Mouse (Mus musculus): ENCODE results near the gene Gm853. TPM values are rescaled to one million over a fixed set of nuclear protein-coding genes. Genes with fewer than 3 reads are reported as not detected.

Gm853 gene
- polyA plus RNA-seq (2015; fragmentation: Nextera tagmentation; extraction: Ambion mirVana), result not detected in 2 replicates

DNA sequence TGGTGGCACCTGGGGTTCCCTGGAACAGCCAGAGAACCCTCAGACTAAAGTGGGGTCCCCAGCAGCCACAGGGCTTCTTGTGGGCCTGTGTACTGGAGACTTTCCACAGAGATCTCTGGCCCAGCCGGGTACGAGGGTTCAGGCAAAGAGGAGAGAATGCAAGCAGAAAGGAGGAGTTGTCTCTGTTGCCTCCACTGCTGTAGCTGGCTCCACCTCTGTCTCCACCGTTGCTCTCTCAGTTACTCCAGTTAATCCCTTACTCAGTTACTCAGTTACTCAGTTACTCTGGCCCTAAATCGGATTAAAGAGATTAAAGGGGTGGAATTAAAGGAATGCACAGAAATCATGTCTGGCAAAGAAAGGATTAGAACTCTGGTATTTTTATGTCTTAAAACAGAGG, at the start of gene Gm853:
Gene Gm853, minus strand, starts transcription at position 223 of the 400 bp plus-strand sequence.
- H3K4me1 ChIP-seq (ENCODE audit: control insufficient read depth, low read depth, low read length), result no peaks in the 10 kb centered on the region
- no peak for ATAC-seq (ENCODE audit: low read depth)
- H3K36me3 ChIP-seq (ENCODE audit: control insufficient read depth, insufficient read depth), result no peaks in the 10 kb centered on the region
- no peak within 1 kb of the TSS for H3K9ac ChIP-seq (ENCODE audit: low read depth, low read length)
- no peak within 1 kb of the TSS for H3K4me2 ChIP-seq (ENCODE audit: low read depth, low read length)
- no peak within 1 kb of the TSS for H3K4me3 ChIP-seq (ENCODE audit: low read depth, low read length)
- no peaks in the 10 kb centered on the region; the same call in 1 of the 2 replicates for H3K27me3 ChIP-seq (ENCODE audit: control insufficient read depth, insufficient read depth, low read depth, low read length)
- H3K9me3 ChIP-seq (replicated peaks; ENCODE audit: control insufficient read depth, low read length), result no peaks in the 10 kb centered on the region
- WGBS (ENCODE audit: insufficient replicate concordance), result 44% methylated on average over 4 of the region's 4 CpGs
- no peak within 1 kb of the TSS for H3K27ac ChIP-seq (ENCODE audit: low read length)

DNA sequence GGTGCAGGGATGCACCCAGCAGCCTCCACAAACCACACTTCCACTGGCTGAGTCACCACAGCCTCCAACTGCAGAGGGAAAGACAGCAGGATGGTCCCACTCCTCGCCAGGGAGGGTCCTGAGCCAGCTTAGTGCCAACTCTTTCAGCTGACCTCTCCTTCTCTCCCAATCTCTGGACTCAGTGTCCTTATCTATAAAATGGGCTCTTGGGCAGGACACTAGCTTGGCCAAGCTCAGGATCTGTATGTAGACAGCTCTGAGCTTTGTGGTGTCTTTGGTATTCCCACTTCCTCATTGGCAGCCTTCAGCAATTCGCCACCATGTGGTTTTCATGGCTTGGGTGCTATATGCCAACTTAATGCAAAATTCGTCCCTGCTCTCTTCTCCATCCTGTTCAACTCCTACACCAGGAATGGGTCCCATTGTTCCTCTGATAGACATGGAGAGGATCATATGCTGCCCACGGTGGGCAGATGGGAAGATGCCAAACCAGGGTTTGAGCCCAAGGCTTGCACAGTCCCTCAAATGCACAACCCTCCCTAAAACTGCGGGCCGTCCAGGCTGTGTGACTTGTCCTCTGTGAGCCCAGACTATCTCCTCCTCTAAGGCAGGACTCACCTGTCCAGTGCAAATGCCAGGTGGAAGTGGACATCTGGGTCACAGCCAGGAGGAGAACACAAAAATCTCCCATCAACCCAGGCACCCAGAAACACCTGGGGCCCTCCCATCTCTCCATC, 48.6 kb upstream of the Gm853 start:
- H3K4me2 ChIP-seq (ENCODE audit: low read depth, low read length), result no peak overlapping the region
- no peaks in the 10 kb centered on the region for H3K36me3 ChIP-seq (ENCODE audit: control insufficient read depth, insufficient read depth)
- H3K4me3 ChIP-seq (ENCODE audit: low read depth, low read length), result no peak overlapping the region
- H3K27me3 ChIP-seq (ENCODE audit: control insufficient read depth, insufficient read depth, low read depth, low read length), result peaks cover 50% of the 10 kb centered on the region
- H3K27ac ChIP-seq (ENCODE audit: low read length), result no peak overlapping the region
- peaks cover 16% of the 10 kb centered on the region for H3K4me1 ChIP-seq (ENCODE audit: control insufficient read depth, low read depth, low read length)
- ATAC-seq (ENCODE audit: low read depth), result no peak
- H3K9me3 ChIP-seq (replicated peaks; ENCODE audit: control insufficient read depth, low read length), result no peaks in the 10 kb centered on the region
- no peak overlapping the region for H3K9ac ChIP-seq (ENCODE audit: low read depth, low read length)
- WGBS (ENCODE audit: insufficient replicate concordance), result 46% methylated on average over 6 of the region's 6 CpGs

DNA sequence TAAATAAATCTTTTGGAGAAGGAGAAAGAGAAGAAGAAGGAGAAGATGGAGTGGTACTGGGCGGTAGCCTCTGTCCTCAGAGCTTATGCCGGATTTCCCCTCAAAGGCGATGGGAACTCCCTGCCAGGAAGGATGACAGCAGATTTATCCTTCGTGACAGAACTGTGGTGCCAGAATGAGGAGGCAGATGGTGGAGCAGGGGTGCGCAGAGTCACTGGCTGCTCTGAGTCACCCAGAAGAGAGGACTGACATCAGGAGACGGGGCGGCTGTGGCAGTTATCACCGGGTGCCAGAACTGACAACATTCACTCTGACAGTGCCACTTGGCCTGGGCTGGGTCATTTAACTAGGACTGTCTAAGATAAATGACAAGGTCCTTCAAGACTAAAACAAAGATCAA, 47.9 kb upstream of the Gm853 start:
- Histone ChIP-seq H3K9me3 (replicated peaks; ENCODE audit: control insufficient read depth, low read length) (no peaks in the 10 kb centered on the region), H3K4me3 (ENCODE audit: low read depth, low read length) (no peak overlapping the region), H3K4me2 (ENCODE audit: low read depth, low read length) (no peak overlapping the region), H3K27ac (ENCODE audit: low read length) (no peak overlapping the region), H3K4me1 (ENCODE audit: control insufficient read depth, low read depth, low read length) (peaks cover 13% of the 10 kb centered on the region), H3K9ac (ENCODE audit: low read depth, low read length) (no peak overlapping the region), H3K27me3 (ENCODE audit: control insufficient read depth, insufficient read depth, low read depth, low read length) (peaks cover 44% of the 10 kb centered on the region), H3K36me3 (ENCODE audit: control insufficient read depth, insufficient read depth) (no peaks in the 10 kb centered on the region)
- ATAC-seq (ENCODE audit: low read depth), result no peak; the same call in 1 of the 2 replicates
- 58% methylated on average over 8 of the region's 8 CpGs for WGBS (ENCODE audit: insufficient replicate concordance)

DNA sequence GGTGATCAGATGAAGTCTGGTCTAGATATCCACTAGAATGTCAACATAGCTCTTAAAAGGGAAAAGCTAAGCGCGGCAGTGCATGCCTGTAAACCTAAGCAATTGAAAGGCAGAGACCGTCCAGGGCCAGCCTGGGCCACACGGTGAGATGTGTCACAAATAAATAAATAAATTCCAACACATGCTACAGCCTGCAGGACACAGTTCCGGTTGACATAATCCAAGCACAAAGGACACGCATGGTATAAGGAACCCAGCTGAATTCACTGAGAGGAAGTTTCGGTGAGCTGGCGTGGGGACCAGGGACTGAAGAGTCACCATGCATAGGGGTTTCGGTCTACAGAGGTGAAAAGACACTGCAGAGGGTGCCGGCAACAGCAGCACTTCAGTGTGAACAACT, 46.5 kb upstream of the Gm853 start:
- WGBS (ENCODE audit: insufficient replicate concordance), result 67% methylated on average over 10 of the region's 10 CpGs
- Histone ChIP-seq H3K9me3 (replicated peaks; ENCODE audit: control insufficient read depth, low read length) (no peaks in the 10 kb centered on the region), H3K4me2 (ENCODE audit: low read depth, low read length) (no peak overlapping the region), H3K27me3 (ENCODE audit: control insufficient read depth, insufficient read depth, low read depth, low read length) (peaks cover 43% of the 10 kb centered on the region), H3K36me3 (ENCODE audit: control insufficient read depth, insufficient read depth) (no peaks in the 10 kb centered on the region), H3K4me3 (ENCODE audit: low read depth, low read length) (no peak overlapping the region), H3K4me1 (ENCODE audit: control insufficient read depth, low read depth, low read length) (peaks cover 9% of the 10 kb centered on the region), H3K9ac (ENCODE audit: low read depth, low read length) (no peak overlapping the region), H3K27ac (ENCODE audit: low read length) (no peak overlapping the region)
- no peak for ATAC-seq (ENCODE audit: low read depth)

DNA sequence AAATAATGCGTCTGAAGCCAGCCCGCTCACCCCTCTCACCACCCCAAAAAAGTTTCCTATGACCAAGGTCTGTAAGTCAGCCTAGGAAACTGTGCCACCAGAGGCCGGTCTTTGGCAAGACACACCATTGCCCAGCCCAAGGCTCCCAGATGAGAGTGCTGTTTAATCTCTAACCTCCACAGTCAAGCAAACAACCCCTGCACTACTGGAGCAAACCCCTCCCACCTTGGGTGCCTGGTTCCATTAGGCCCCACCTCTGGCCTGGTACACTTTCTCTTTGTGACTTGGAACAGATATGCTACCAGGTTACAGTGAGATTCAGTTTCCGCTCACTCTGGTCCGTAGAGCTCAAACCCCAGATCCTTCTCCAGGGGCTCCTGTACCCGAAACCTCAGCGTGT, 44.9 kb upstream of the Gm853 start:
- no peak overlapping the region; the same call in 1 of the 2 replicates for H3K4me2 ChIP-seq (ENCODE audit: low read depth, low read length)
- peaks cover 29% of the 10 kb centered on the region for H3K27me3 ChIP-seq (ENCODE audit: control insufficient read depth, insufficient read depth, low read depth, low read length)
- no peak overlapping the region for H3K9ac ChIP-seq (ENCODE audit: low read depth, low read length)
- WGBS (ENCODE audit: insufficient replicate concordance), result 68% methylated on average over 7 of the region's 7 CpGs
- H3K36me3 ChIP-seq (ENCODE audit: control insufficient read depth, insufficient read depth), result no peaks in the 10 kb centered on the region
- no peak overlapping the region for H3K27ac ChIP-seq (ENCODE audit: low read length)
- H3K4me3 ChIP-seq (ENCODE audit: low read depth, low read length), result no peak overlapping the region
- peak; percentile 63; the same call in 1 of the 2 replicates for ATAC-seq (ENCODE audit: low read depth)
- no peaks in the 10 kb centered on the region for H3K9me3 ChIP-seq (replicated peaks; ENCODE audit: control insufficient read depth, low read length)
- H3K4me1 ChIP-seq (ENCODE audit: control insufficient read depth, low read depth, low read length), result peaks cover 9% of the 10 kb centered on the region

DNA sequence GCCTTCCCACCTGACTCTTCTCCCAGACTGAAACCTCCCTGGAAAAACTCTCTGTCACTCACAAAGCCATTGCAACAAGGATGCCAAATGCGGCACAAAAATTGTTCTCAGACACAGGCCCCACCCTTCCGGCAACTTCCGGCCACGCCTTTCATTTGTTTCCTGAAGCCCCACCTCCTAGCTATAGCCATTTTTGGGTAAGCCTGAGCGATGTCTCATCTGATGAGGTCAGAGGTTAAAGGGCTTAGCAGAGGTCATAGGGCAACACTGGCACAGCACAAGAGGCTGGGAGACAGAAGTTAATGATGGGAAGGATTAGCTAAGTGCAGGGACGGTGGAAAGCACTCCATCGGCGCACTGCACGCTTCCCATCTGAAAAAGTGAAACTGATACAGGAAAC, 44.4 kb upstream of the Gm853 start:
- peaks cover 25% of the 10 kb centered on the region for H3K27me3 ChIP-seq (ENCODE audit: control insufficient read depth, insufficient read depth, low read depth, low read length)
- H3K4me1 ChIP-seq (ENCODE audit: control insufficient read depth, low read depth, low read length), result peaks cover 9% of the 10 kb centered on the region
- H3K9ac ChIP-seq (ENCODE audit: low read depth, low read length), result no peak overlapping the region
- ATAC-seq (ENCODE audit: low read depth), result no peak
- no peak overlapping the region for H3K27ac ChIP-seq (ENCODE audit: low read length)
- no peak overlapping the region; the same call in 1 of the 2 replicates for H3K4me2 ChIP-seq (ENCODE audit: low read depth, low read length)
- no peak overlapping the region for H3K4me3 ChIP-seq (ENCODE audit: low read depth, low read length)
- 52% methylated on average over 9 of the region's 9 CpGs for WGBS (ENCODE audit: insufficient replicate concordance)
- H3K36me3 ChIP-seq (ENCODE audit: control insufficient read depth, insufficient read depth), result no peaks in the 10 kb centered on the region
- no peaks in the 10 kb centered on the region for H3K9me3 ChIP-seq (replicated peaks; ENCODE audit: control insufficient read depth, low read length)

DNA sequence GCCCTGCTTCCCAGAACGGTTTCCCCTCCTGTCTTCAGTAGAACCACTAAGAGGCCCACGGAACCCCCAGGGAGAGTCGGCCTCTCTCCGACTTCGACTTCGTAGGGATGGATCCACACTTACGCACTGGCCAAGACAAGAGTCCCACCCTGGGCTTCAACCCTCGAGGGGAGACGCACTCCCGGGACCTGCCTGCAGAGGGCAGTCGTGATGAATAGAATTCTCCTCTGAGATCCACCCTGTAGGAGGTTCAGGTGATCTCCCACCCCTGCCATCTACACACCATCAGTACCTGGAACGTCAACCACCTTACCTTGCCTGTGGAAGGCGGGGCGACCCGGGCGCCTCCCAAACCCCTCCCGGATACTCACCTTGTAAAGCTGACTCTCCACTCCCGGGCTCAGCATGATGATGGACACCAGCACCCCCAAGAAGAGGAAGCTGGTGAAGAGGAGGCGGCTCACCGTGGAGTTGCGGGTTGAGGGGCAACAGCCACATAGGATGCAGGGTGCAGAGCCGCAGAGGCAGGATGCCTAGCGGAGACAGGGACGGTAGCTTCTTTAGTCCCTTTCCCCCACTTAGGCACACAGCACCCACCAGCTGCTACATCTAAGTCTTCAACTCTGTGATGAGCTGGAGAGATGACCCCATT, 42.6 kb upstream of the Gm853 start:
- WGBS (ENCODE audit: insufficient replicate concordance), result 6% methylated on average over 24 of the region's 24 CpGs
- peaks cover 18% of the 10 kb centered on the region for H3K27me3 ChIP-seq (ENCODE audit: control insufficient read depth, insufficient read depth, low read depth, low read length)
- 0 out of 2 replicates have a peak, but pooled peaks have one; percentile 22 for ATAC-seq (ENCODE audit: low read depth)
- H3K4me3 ChIP-seq (ENCODE audit: low read depth, low read length), result no peak overlapping the region
- no peaks in the 10 kb centered on the region for H3K36me3 ChIP-seq (ENCODE audit: control insufficient read depth, insufficient read depth)
- no peak overlapping the region for H3K4me2 ChIP-seq (ENCODE audit: low read depth, low read length)
- H3K9me3 ChIP-seq (replicated peaks; ENCODE audit: control insufficient read depth, low read length), result no peaks in the 10 kb centered on the region
- no peak overlapping the region for H3K27ac ChIP-seq (ENCODE audit: low read length)
- H3K4me1 ChIP-seq (ENCODE audit: control insufficient read depth, low read depth, low read length), result peaks cover 9% of the 10 kb centered on the region
- no peak overlapping the region for H3K9ac ChIP-seq (ENCODE audit: low read depth, low read length)

DNA sequence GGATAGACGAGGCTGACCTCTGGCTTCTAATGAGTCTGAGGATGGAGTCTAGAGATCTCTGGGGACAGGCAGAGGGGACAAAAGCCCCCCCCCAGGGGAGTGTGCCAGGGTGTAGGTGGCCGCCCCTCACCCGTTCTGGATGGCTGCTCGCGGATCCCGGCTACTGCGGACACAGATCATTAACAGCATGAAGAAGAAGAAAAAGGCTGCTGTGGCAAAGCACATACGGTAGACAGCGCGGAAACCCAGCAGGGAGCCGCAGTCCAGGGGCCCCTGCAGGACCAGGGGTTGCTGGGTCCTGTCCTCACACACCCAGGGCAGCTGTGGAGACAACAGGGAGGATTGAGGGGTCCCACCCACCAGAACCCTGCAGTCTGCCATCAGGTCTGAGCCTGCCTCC, 41.9 kb upstream of the Gm853 start:
- no peak overlapping the region for H3K9ac ChIP-seq (ENCODE audit: low read depth, low read length)
- H3K27ac ChIP-seq (ENCODE audit: low read length), result no peak overlapping the region
- H3K4me3 ChIP-seq (ENCODE audit: low read depth, low read length), result no peak overlapping the region
- H3K27me3 ChIP-seq (ENCODE audit: control insufficient read depth, insufficient read depth, low read depth, low read length), result peaks cover 20% of the 10 kb centered on the region
- 28% methylated on average over 11 of the region's 11 CpGs for WGBS (ENCODE audit: insufficient replicate concordance)
- ATAC-seq (ENCODE audit: low read depth), result no peak
- H3K4me2 ChIP-seq (ENCODE audit: low read depth, low read length), result no peak overlapping the region
- H3K4me1 ChIP-seq (ENCODE audit: control insufficient read depth, low read depth, low read length), result peaks cover 9% of the 10 kb centered on the region
- H3K9me3 ChIP-seq (replicated peaks; ENCODE audit: control insufficient read depth, low read length), result no peaks in the 10 kb centered on the region
- no peaks in the 10 kb centered on the region for H3K36me3 ChIP-seq (ENCODE audit: control insufficient read depth, insufficient read depth)

DNA sequence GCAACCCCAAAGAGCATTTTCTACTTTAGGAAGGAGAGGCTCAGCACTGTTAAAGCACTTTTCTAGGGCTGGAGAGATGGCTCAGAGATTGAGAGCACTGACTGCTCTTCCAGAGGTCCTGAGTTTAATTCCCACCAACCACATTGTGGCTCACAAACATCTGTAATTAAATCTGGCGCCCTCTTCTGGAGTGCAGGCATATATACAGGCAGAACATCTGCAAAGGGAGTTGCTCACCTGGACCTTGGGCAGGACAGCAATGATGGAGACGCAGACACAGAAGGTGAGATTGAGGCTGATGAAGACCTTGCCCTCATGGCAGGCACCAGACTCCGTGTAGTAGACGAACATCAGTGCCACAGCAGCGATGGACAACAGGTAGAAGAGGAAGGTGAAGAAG, 38.2 kb upstream of the Gm853 start:
- Histone ChIP-seq H3K4me1 (ENCODE audit: control insufficient read depth, low read depth, low read length) (no peaks in the 10 kb centered on the region; the same call in 1 of the 2 replicates), H3K9me3 (replicated peaks; ENCODE audit: control insufficient read depth, low read length) (no peaks in the 10 kb centered on the region), H3K4me3 (ENCODE audit: low read depth, low read length) (no peak overlapping the region), H3K36me3 (ENCODE audit: control insufficient read depth, insufficient read depth) (no peaks in the 10 kb centered on the region), H3K27me3 (ENCODE audit: control insufficient read depth, insufficient read depth, low read depth, low read length) (peaks cover 18% of the 10 kb centered on the region), H3K27ac (ENCODE audit: low read length) (no peak overlapping the region), H3K9ac (ENCODE audit: low read depth, low read length) (no peak overlapping the region), H3K4me2 (ENCODE audit: low read depth, low read length) (no peak overlapping the region)
- WGBS (ENCODE audit: insufficient replicate concordance), result 16% methylated on average over 5 of the region's 5 CpGs
- ATAC-seq (ENCODE audit: low read depth), result no peak
